Comparison of ENCODE assay signal across 22 mouse cellular contexts in the genomic region with DNA sequence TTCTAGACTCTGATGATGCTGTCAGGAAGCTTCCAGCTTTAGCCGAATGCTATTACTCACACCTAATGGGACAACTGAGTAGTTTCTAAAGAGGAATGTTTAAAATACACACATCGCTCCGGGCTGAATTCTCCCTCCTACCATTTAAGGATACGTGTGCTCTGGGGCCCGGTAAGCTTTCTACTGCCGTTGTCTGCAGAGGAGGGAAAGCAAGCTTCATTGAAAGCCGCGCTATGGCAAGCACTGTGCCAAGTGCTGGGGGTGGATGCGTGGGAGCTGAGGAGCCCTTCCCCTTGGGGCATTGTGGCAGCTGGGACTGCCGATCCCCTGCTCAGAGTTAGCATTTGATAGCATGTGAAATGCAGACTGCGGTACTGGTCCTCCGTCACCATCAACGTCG. TPM values are rescaled to one million over a fixed set of nuclear protein-coding genes. Genes with fewer than 3 reads are reported as not detected.
DNase-seq lines count a peak whose midpoint lies in the region; ATAC-seq and TF ChIP-seq lines count a peak whose summit lies in the region.
"Had no signal": no experiment of that assay in that cellular context is flagged by ENCODE, and none has a peak within 500 bp of the region (broad histone marks: within the 10 kb centered on the region; RNA-seq: fewer than 3 reads in every experiment).

No protein-coding gene starts in this region.

- peak overlapping the region; percentile 91 for H3K27ac ChIP-seq in olfactory bulb, adult 2 months (ENCODE audit: insufficient read depth, low read depth, low read length)
- H3K27ac ChIP-seq: forebrain, embryonic 12.5 days; heart, embryonic 15.5 days; hindbrain, embryonic 15.5 days; kidney, postnatal 0 days; limb, embryonic 13.5 days; liver, embryonic 13.5 days; midbrain, embryonic 10.5 days had no signal

- ATAC-seq in megakaryocyte, adult 5-6 weeks (ENCODE audit: poor library complexity, severe bottlenecking): no peak

- TF ChIP-seq CTCF in olfactory bulb, adult 2 months (IDR thresholded peaks at IDR 0.05; ENCODE audit: insufficient read depth, low read depth, low read length): no peak

- peaks cover 16% of the 10 kb centered on the region for H3K36me3 ChIP-seq in megakaryocyte, embryonic 14.5 days (replicated peaks; ENCODE audit: low read length)
- H3K36me3 ChIP-seq: heart, embryonic 15.5 days had no signal

- H3K9me3 ChIP-seq in megakaryocyte, embryonic 14.5 days: peaks cover 3% of the 10 kb centered on the region; the same call in 1 of the 2 replicates
- H3K9me3 ChIP-seq: forebrain, embryonic 12.5 days; hindbrain, embryonic 15.5 days; liver, embryonic 13.5 days had no signal

- H3K4me3 ChIP-seq in megakaryocyte, embryonic 14.5 days (replicated peaks): peak overlapping the region; percentile 50
- H3K4me3 ChIP-seq in olfactory bulb, adult 2 months (ENCODE audit: insufficient read depth, low read depth, low read length): 0 out of 2 replicates have a peak overlapping the region, but pooled peaks have one; percentile 3
- H3K4me3 ChIP-seq: forebrain, embryonic 12.5 days; heart, embryonic 15.5 days; hindbrain, embryonic 15.5 days; limb, embryonic 13.5 days; liver, embryonic 13.5 days; midbrain, embryonic 10.5 days had no signal

- 37% methylated on average over 14 of the region's 14 CpGs for WGBS in olfactory bulb, adult 2 months

- DNase-seq in layer of hippocampus, adult 11-12 months (ENCODE audit: low spot score): peak; percentile 42
- DNase-seq in layer of hippocampus, postnatal 25 days (ENCODE audit: extremely low spot score in 1 of 2, low spot score in 1 of 2): no peak
- DNase-seq in brain, adult 2 months (ENCODE audit: low read depth, low spot score): peak; percentile 79
- no peak for DNase-seq in thymus, postnatal 14 days
- DNase-seq in urinary bladder, postnatal 4 days (ENCODE audit: low spot score in 2 of 2): no peak
- DNase-seq: cerebellum, adult 9-11 months; gastrocnemius, postnatal 25 days; heart, postnatal 4 days; kidney, adult 18-20 months; liver, embryonic 13.5 days; lung, embryonic 14.5 days; lung, postnatal 36 days; thymus, postnatal 36 days had no signal

- TF ChIP-seq POLR2A in olfactory bulb, adult 2 months (IDR thresholded peaks at IDR 0.05; ENCODE audit: insufficient read depth, low read depth, low read length): no peak

- no peaks in the 10 kb centered on the region for H3K27me3 ChIP-seq in megakaryocyte, embryonic 14.5 days (replicated peaks)
- H3K27me3 ChIP-seq: forebrain, embryonic 12.5 days; heart, embryonic 15.5 days; hindbrain, embryonic 15.5 days; limb, embryonic 13.5 days; liver, embryonic 13.5 days had no signal

- H3K4me1 ChIP-seq in megakaryocyte, embryonic 14.5 days: peaks cover 53% of the 10 kb centered on the region
- H3K4me1 ChIP-seq in olfactory bulb, adult 2 months (ENCODE audit: control insufficient read depth, insufficient read depth, low read length): peaks cover 14% of the 10 kb centered on the region

RNA-seq across cellular contexts. Expression of gene Fam227a, which starts 2.3 kb away (rescaled TPM):
- 10 to 100 TPM in 1 of 2 experiments, 1 to 10 TPM in 1; 6.0 to 11.5 TPM for total RNA-seq in layer of hippocampus, postnatal 25 days (2021)
- 0.38 and 2.9 TPM in 2 replicates for polyA plus RNA-seq in megakaryocyte, embryonic 14.5 days (2012; ENCODE audit: insufficient read depth, low replicate concordance)
- 0.20 and 0.87 TPM in 2 replicates for total RNA-seq in megakaryocyte, adult 5-6 weeks (2015)
- 0.12 and 1.2 TPM in 2 replicates for total RNA-seq in megakaryocyte, adult 5-6 weeks (2017)
- polyA plus RNA-seq in olfactory bulb, adult 2 months (2012; ENCODE audit: insufficient read depth, insufficient read length, low replicate concordance, missing spikeins): not detected in 2 replicates

RNA-seq across cellular contexts. Expression of gene Cby1, which starts 2.5 kb away (rescaled TPM):
- total RNA-seq in layer of hippocampus, postnatal 25 days (2021): 10 to 100 TPM; 51.8 to 54.2 TPM
- 122 and 127 TPM in 2 replicates for polyA plus RNA-seq in megakaryocyte, embryonic 14.5 days (2012; ENCODE audit: insufficient read depth, low replicate concordance)
- 9.9 and 12.9 TPM in 2 replicates for total RNA-seq in megakaryocyte, adult 5-6 weeks (2015)
- total RNA-seq in megakaryocyte, adult 5-6 weeks (2017): 45.0 and 52.0 TPM in 2 replicates
- not detected in 2 replicates for polyA plus RNA-seq in olfactory bulb, adult 2 months (2012; ENCODE audit: insufficient read depth, insufficient read length, low replicate concordance, missing spikeins)

RNA-seq across cellular contexts. Expression of gene Tomm22, which starts 14.2 kb away (rescaled TPM):
- total RNA-seq in layer of hippocampus, postnatal 25 days (2021): 100 to 1,000 TPM; 100 to 107 TPM
- 60.9 and 120 TPM in 2 replicates for polyA plus RNA-seq in megakaryocyte, embryonic 14.5 days (2012; ENCODE audit: insufficient read depth, low replicate concordance)
- total RNA-seq in megakaryocyte, adult 5-6 weeks (2015): 161 and 184 TPM in 2 replicates
- total RNA-seq in megakaryocyte, adult 5-6 weeks (2017): 81.2 and 82.1 TPM in 2 replicates
- not detected in 2 replicates for polyA plus RNA-seq in olfactory bulb, adult 2 months (2012; ENCODE audit: insufficient read depth, insufficient read length, low replicate concordance, missing spikeins)

RNA-seq across cellular contexts. Expression of gene Josd1, which starts 31.3 kb away (rescaled TPM):
- total RNA-seq in layer of hippocampus, postnatal 25 days (2021): 10 to 100 TPM; 49.4 to 53.2 TPM
- polyA plus RNA-seq in megakaryocyte, embryonic 14.5 days (2012; ENCODE audit: insufficient read depth, low replicate concordance): 5.4 and 16.7 TPM in 2 replicates
- 6.7 and 8.0 TPM in 2 replicates for total RNA-seq in megakaryocyte, adult 5-6 weeks (2015)
- total RNA-seq in megakaryocyte, adult 5-6 weeks (2017): 10.7 and 13.0 TPM in 2 replicates
- polyA plus RNA-seq in olfactory bulb, adult 2 months (2012; ENCODE audit: insufficient read depth, insufficient read length, low replicate concordance, missing spikeins): not detected in 2 replicates

RNA-seq across cellular contexts. Expression of gene Gtpbp1, which starts 34.2 kb away (rescaled TPM):
- 10 to 100 TPM; 46.2 to 52.6 TPM for total RNA-seq in layer of hippocampus, postnatal 25 days (2021)
- 42.4 and 70.4 TPM in 2 replicates for polyA plus RNA-seq in megakaryocyte, embryonic 14.5 days (2012; ENCODE audit: insufficient read depth, low replicate concordance)
- total RNA-seq in megakaryocyte, adult 5-6 weeks (2015): 31.2 and 31.9 TPM in 2 replicates
- 36.8 and 56.8 TPM in 2 replicates for total RNA-seq in megakaryocyte, adult 5-6 weeks (2017)
- not detected in 2 replicates for polyA plus RNA-seq in olfactory bulb, adult 2 months (2012; ENCODE audit: insufficient read depth, insufficient read length, low replicate concordance, missing spikeins)

Comparison
In these comparisons a context has a peak if more than half of its experiments do, and no peak if none do; other contexts are left out.
1. DNase-seq: peak in layer of hippocampus, adult 11-12 months (single experiment) and brain, adult 2 months (single experiment); none in layer of hippocampus, postnatal 25 days (0 of 2), thymus, postnatal 14 days (single experiment) and urinary bladder, postnatal 4 days (0 of 2).